Mouse (Mus musculus): ENCODE measurements around the gene Mrpl17. TPM values are rescaled to one million over a fixed set of nuclear protein-coding genes. Genes with fewer than 3 reads are reported as not detected.

Gene Mrpl17
- polyA plus RNA-seq, 2 experiments, result 136 to 222 TPM

DNA sequence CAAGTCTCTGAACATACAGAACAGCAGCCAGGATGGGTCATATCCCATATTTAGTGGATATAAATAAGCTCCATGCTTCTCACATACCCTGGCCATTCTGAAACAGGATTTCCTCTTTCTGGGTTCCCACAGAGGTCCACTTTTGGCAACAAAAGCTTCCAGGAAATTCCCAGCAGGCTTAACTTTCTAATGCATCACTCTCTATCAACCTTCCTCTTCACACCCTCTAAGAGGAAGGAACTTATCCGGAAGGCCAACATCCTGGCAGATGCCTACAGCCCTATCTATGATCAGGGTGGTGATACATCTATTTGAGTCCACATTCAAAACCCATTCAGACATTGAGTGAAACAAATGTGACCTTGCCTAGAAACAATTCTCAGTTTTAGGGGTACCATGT is 2.5 kb downstream of the Mrpl17 start:
- no peak overlapping the region for H3K4me2 ChIP-seq (ENCODE audit: low read depth)
- ATAC-seq (ENCODE audit: insufficient read depth) (no peak), DNase-seq (ENCODE audit: low read depth in 3 of 3, low spot score in 3 of 3) (no peak)
- TF ChIP-seq EP300 (IDR thresholded peaks at IDR 0.05; ENCODE audit: low read depth) (no peak), CTCF (IDR thresholded peaks at IDR 0.05; ENCODE audit: low read depth) (no peak)
- H3K9ac ChIP-seq (replicated peaks), result no peak overlapping the region
- H3K27me3 ChIP-seq (ENCODE audit: control insufficient read depth, insufficient read depth, low read length), result no peaks in the 10 kb centered on the region
- peaks cover 10% of the 10 kb centered on the region for H3K36me3 ChIP-seq (replicated peaks; ENCODE audit: control insufficient read depth, insufficient read depth, low read depth)
- no peak overlapping the region for H3K27ac ChIP-seq
- WGBS (ENCODE audit: insufficient replicate concordance), result 40% methylated on average over 1 of the region's 1 CpGs
- no peak overlapping the region for H3K4me3 ChIP-seq (ENCODE audit: insufficient read depth in 1 of 2, low read depth in 2 of 2, low read length in 2 of 2)
- peaks cover 4 to 18% of the 10 kb centered on the region in 2 experiments for H3K4me1 ChIP-seq (replicated peaks; ENCODE audit: control insufficient read depth in 2 of 2, insufficient read depth in 2 of 2, low read length in 1 of 2)
- H3K9me3 ChIP-seq (ENCODE audit: control insufficient read depth, low read length), result no peaks in the 10 kb centered on the region

DNA sequence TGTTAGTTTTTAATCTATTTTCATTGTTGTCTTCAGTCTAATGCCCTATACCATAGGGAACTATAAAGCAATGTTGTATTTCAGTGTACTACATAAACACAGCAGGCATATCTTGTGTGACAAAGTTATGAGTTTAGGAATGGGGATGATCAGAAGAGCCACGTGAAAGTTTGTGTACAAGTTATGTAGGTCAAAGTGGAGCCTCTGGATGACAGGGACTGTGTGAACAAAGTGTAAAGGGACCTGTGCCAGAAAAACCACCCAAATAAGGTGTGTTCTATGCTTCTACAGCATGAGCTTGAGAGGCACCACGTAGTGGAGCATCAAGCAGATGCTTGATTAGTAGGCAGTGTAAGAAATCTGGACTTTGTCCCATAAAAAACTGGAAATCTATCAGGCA is 4.2 kb downstream of the Mrpl17 start:
- no peak overlapping the region for H3K4me3 ChIP-seq (ENCODE audit: insufficient read depth in 1 of 2, low read depth in 2 of 2, low read length in 2 of 2)
- no peak for DNase-seq (ENCODE audit: low read depth in 3 of 3, low spot score in 3 of 3)
- peaks cover 4 to 18% of the 10 kb centered on the region in 2 experiments for H3K4me1 ChIP-seq (replicated peaks; ENCODE audit: control insufficient read depth in 2 of 2, insufficient read depth in 2 of 2, low read length in 1 of 2)
- H3K9me3 ChIP-seq (ENCODE audit: control insufficient read depth, low read length), result no peaks in the 10 kb centered on the region
- no peak overlapping the region for H3K9ac ChIP-seq (replicated peaks)
- no peak overlapping the region for H3K4me2 ChIP-seq (ENCODE audit: low read depth)
- H3K27me3 ChIP-seq (ENCODE audit: control insufficient read depth, insufficient read depth, low read length), result no peaks in the 10 kb centered on the region
- no peak for ATAC-seq (ENCODE audit: insufficient read depth)
- H3K36me3 ChIP-seq (replicated peaks; ENCODE audit: control insufficient read depth, insufficient read depth, low read depth), result peaks cover 10% of the 10 kb centered on the region
- 55% methylated on average over 2 of the region's 2 CpGs for WGBS (ENCODE audit: insufficient replicate concordance)
- no peak for TF ChIP-seq CTCF (IDR thresholded peaks at IDR 0.05; ENCODE audit: low read depth)
- no peak for TF ChIP-seq EP300 (IDR thresholded peaks at IDR 0.05; ENCODE audit: low read depth)
- H3K27ac ChIP-seq, result no peak overlapping the region

DNA sequence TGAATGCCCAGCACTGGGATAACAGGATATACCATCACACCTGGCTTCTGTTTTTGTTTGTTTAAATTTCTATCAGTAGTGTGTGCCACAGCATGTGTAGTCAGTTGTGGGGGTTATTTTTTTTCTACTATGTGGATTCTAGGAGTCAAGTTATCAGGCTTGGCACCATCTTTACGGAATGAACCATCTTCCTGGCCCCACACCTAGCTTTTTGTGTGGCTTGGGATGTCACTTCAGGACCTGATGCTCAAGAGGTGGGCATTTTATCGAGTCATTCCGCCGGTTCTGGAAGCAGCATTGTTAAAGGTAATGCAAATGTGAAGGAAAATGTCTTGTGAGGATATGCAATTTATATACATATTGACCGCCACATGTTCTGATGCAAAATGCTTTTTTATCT is 4.8 kb downstream of the Mrpl17 start:
- WGBS (ENCODE audit: insufficient replicate concordance), result 73% methylated on average over 5 of the region's 5 CpGs
- ATAC-seq (ENCODE audit: insufficient read depth) (no peak), DNase-seq (ENCODE audit: low read depth in 3 of 3, low spot score in 3 of 3) (no peak)
- no peak overlapping the region for H3K4me3 ChIP-seq (ENCODE audit: insufficient read depth in 1 of 2, low read depth in 2 of 2, low read length in 2 of 2)
- H3K27me3 ChIP-seq (ENCODE audit: control insufficient read depth, insufficient read depth, low read length), result no peaks in the 10 kb centered on the region
- no peak for TF ChIP-seq CTCF (IDR thresholded peaks at IDR 0.05; ENCODE audit: low read depth)
- TF ChIP-seq EP300 (IDR thresholded peaks at IDR 0.05; ENCODE audit: low read depth), result no peak
- no peak overlapping the region for H3K4me2 ChIP-seq (ENCODE audit: low read depth)
- no peaks in the 10 kb centered on the region for H3K9me3 ChIP-seq (ENCODE audit: control insufficient read depth, low read length)
- H3K27ac ChIP-seq, result no peak overlapping the region
- peaks cover 4 to 16% of the 10 kb centered on the region in 2 experiments for H3K4me1 ChIP-seq (replicated peaks; ENCODE audit: control insufficient read depth in 2 of 2, insufficient read depth in 2 of 2, low read length in 1 of 2)
- H3K9ac ChIP-seq (replicated peaks), result no peak overlapping the region
- peaks cover 10% of the 10 kb centered on the region for H3K36me3 ChIP-seq (replicated peaks; ENCODE audit: control insufficient read depth, insufficient read depth, low read depth)

DNA sequence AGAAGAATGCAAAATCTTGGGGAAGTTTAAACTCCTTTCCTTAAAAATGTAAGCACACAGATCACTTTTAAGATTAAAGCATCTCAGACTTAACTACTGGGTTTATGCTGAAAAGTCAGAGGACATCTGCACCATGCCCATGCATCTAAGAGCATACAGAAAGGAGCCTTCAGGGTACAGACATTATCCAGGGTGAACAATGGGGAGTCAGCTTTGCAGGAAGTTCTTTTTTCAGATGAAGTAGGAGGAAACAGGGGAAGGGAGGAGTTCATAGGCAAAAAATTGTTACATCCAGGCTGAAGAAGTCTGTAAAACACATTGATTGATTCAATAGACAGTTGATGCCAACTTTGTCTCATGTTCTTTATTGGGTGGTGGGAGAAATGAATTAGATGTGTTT is 7.5 kb downstream of the Mrpl17 start:
- TF ChIP-seq CTCF (IDR thresholded peaks at IDR 0.05; ENCODE audit: low read depth) (no peak), EP300 (IDR thresholded peaks at IDR 0.05; ENCODE audit: low read depth) (no peak)
- Histone ChIP-seq H3K36me3 (replicated peaks; ENCODE audit: control insufficient read depth, insufficient read depth, low read depth) (no peaks in the 10 kb centered on the region; the same call in 1 of the 2 replicates), H3K27me3 (ENCODE audit: control insufficient read depth, insufficient read depth, low read length) (no peaks in the 10 kb centered on the region), H3K9me3 (ENCODE audit: control insufficient read depth, low read length) (no peaks in the 10 kb centered on the region), H3K4me1 (replicated peaks; ENCODE audit: control insufficient read depth in 2 of 2, insufficient read depth in 2 of 2, low read length in 1 of 2) (peaks cover 0 to under 1% of the 10 kb centered on the region in 2 experiments; a peak in 1 of 4 replicates), H3K4me3 (ENCODE audit: insufficient read depth in 1 of 2, low read depth in 2 of 2, low read length in 2 of 2) (no peak overlapping the region), H3K27ac (no peak overlapping the region), H3K9ac (replicated peaks) (no peak overlapping the region), H3K4me2 (ENCODE audit: low read depth) (no peak overlapping the region)
- ATAC-seq (ENCODE audit: insufficient read depth) (no peak), DNase-seq (ENCODE audit: low read depth in 3 of 3, low spot score in 3 of 3) (no peak)

DNA sequence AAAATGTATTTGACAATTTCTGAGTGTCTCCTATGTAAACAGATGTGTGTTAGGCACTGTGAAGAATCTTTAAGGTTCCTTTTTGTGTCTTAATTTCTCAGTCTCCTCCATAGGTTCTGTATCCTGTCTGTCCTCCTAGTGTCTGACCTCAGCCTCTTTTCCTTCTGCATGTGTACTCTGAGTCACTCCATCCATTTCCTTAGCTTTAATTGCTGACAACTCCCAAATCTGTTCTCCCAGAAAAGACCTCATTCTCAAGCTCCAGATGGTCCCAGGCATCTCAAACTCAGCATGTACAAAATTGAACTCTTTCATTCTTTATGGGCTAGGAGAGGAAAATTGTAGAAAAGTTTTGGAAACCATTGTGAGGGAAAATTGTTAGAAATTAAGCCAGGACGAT is 8.1 kb downstream of the Mrpl17 start:
- Histone ChIP-seq H3K4me3 (ENCODE audit: insufficient read depth in 1 of 2, low read depth in 2 of 2, low read length in 2 of 2) (no peak overlapping the region), H3K9me3 (ENCODE audit: control insufficient read depth, low read length) (no peaks in the 10 kb centered on the region), H3K4me1 (replicated peaks; ENCODE audit: control insufficient read depth in 2 of 2, insufficient read depth in 2 of 2, low read length in 1 of 2) (no peaks in the 10 kb centered on the region), H3K27me3 (ENCODE audit: control insufficient read depth, insufficient read depth, low read length) (no peaks in the 10 kb centered on the region), H3K4me2 (ENCODE audit: low read depth) (no peak overlapping the region), H3K9ac (replicated peaks) (no peak overlapping the region), H3K27ac (no peak overlapping the region), H3K36me3 (replicated peaks; ENCODE audit: control insufficient read depth, insufficient read depth, low read depth) (no peaks in the 10 kb centered on the region)
- DNase-seq (ENCODE audit: low read depth in 3 of 3, low spot score in 3 of 3) (no peak), ATAC-seq (ENCODE audit: insufficient read depth) (no peak)
- 30% methylated on average over 1 of the region's 1 CpGs for WGBS (ENCODE audit: insufficient replicate concordance)
- TF ChIP-seq CTCF (IDR thresholded peaks at IDR 0.05; ENCODE audit: low read depth), result no peak
- TF ChIP-seq EP300 (IDR thresholded peaks at IDR 0.05; ENCODE audit: low read depth), result no peak

All from liver, embryonic 14.5 days (tissue).